Mouse (Mus musculus) kidney, postnatal 0 days (tissue): ENCODE data around the gene Lrrc17. TPM values are rescaled to one million over a fixed set of nuclear protein-coding genes. Genes with fewer than 3 reads are reported as not detected.
"Not testable (repeated sequence)": the region's sequence is repeated elsewhere in the genome, so short reads cannot be mapped to it uniquely, and the experiment has no call there.

Source experiments
- ATAC-seq: fragments of 200-750 bp; cut with Nextera tagmentation; replicated peaks from 2 replicates; pipeline ENCODE4 v1.8.0; 2017; ENCODE audit warnings: low read depth, moderate number of reproducible peaks, moderate TSS enrichment, moderate library complexity; ENCODE audit not compliant: low FRiP score
- DNase-seq: peaks from one replicate; pipeline ENCODE4 v3.0.0-alpha.2; 2016; ENCODE audit warnings: low spot score
- H3K27ac ChIP-seq: fragments of 300-500 bp; sonication (generic); 2 replicates; pipeline ENCODE4 v1.5.1; 2014; ENCODE audit warnings: mild to moderate bottlenecking
- H3K27me3 ChIP-seq: fragments of 300-500 bp; sonication (generic); 2 replicates; pipeline ENCODE4 v1.6.1; 2014; ENCODE audit warnings: low read length, mixed read lengths; ENCODE audit not compliant: insufficient read depth
- H3K36me3 ChIP-seq: fragments of 300-500 bp; sonication (generic); 2 replicates; pipeline ENCODE4 v1.6.1; 2014; ENCODE audit warnings: low read length, mixed read lengths; ENCODE audit not compliant: insufficient read depth
- H3K4me1 ChIP-seq: fragments of 300-500 bp; sonication (generic); replicated peaks from 2 replicates; pipeline ENCODE4 v1.6.1; 2014; ENCODE audit warnings: antibody characterized with exemption, low read length, mixed read lengths; ENCODE audit not compliant: insufficient read depth
- H3K4me2 ChIP-seq: fragments of 300-500 bp; sonication (generic); 2 replicates; pipeline ENCODE4 v1.6.1; 2014; ENCODE audit warnings: mild to moderate bottlenecking, low read length, moderate library complexity, mixed read lengths
- H3K4me3 ChIP-seq: fragments of 300-500 bp; sonication (generic); replicated peaks from 2 replicates; pipeline ENCODE4 v1.5.1; 2014; ENCODE audit warnings: low read depth, low read length
- H3K9ac ChIP-seq: fragments of 300-500 bp; sonication (generic); 2 replicates; pipeline ENCODE4 v1.6.1; 2014; ENCODE audit warnings: low read depth, low read length
- H3K9me3 ChIP-seq: fragments of 300-500 bp; sonication (generic); replicated peaks from 2 replicates; pipeline ENCODE4 v1.6.1; 2016; ENCODE audit warnings: low read length, inconsistent platforms, mixed read lengths
- CTCF ChIP-seq: IDR thresholded peaks from 2 replicates; pipeline ENCODE4 v1.5.1; 2016; ENCODE audit warnings: antibody characterized with exemption, low read depth, mild to moderate bottlenecking, moderate library complexity
- WGBS: fragments of 180-500 bp; shearing (Covaris S2); extraction: QIAGEN DNeasy Blood & Tissue Kit; methylation state at CpG from one replicate; pipeline ENCODE4 v1.1.7; 2014; 5-methylcytosine and 5-hydroxymethylcytosine counted together
- polyA plus RNA-seq: library from polyadenylated mRNA; unstranded; fragments of >200 nt; fragmentation: Nextera tagmentation; extraction: Ambion mirVana; gene quantifications from 2 replicates; pipeline ENCODE4 v1.2.1, GENCODE M21; 2015

Gene Lrrc17
- polyA plus RNA-seq, 1 experiment from 2014 or later: 54.2 TPM

DNA sequence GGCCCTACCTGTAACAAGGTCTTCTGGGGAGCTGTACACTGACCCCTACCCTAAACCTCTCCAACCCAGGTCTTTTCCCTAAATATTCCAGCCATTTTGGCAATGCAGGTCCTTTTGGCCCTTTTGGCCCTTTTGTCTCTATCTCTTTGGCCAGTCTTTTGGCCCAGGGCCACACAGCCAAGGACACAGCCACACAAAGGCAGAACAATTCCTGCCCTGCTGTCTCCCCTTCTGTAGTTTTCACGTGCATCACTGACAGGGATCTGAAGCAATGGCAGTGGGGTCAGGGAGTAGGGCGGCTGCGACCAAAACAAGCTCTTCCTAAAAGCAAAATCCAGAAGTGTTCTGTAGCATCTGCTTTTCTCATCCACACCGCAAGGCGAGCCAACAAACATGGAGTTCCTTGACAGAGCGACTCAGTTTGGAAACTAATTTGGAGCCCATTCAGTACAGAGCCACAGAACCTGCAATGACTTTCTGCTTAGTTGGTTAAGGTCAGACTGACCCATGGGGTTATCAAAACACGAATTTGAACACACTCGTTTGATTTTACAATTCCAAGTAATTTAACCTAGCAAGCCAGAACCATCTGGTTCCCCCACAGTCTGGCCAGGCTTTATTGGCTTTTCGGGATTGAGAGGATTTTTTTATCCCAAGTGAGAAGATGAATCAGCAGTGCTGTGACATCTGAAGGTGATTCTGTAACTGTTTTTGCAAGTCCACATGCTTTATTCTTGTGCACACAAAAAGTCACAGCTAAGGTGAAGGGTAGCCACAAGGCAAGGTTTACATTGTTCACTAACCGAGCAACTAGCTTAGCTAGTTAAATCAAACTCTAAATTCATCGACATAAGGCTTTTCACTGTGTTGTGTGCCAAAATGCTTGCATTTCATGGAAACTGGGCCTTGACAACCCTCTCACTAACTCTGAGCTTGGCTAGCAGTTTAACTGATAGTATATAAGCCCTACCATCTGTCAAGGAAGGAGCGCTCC lies 65.2 kb downstream of the Lrrc17 start:
- no peaks in the 10 kb centered on the region for H3K9me3 ChIP-seq
- no peaks in the 10 kb centered on the region for H3K36me3 ChIP-seq
- DNase-seq (peak; percentile 56), ATAC-seq (no peak)
- no peak for TF ChIP-seq CTCF
- 33% methylated on average over 12 of the region's 12 CpGs for WGBS
- H3K27ac ChIP-seq: no peak overlapping the region
- H3K9ac ChIP-seq: no peak overlapping the region
- H3K4me2 ChIP-seq: no peak overlapping the region
- no peak overlapping the region for H3K4me3 ChIP-seq
- 0 out of 2 replicates have a peak, but pooled peaks cover 5% of the 10 kb centered on the region for H3K4me1 ChIP-seq
- no peaks in the 10 kb centered on the region for H3K27me3 ChIP-seq

- 65% methylated on average over 3 of the region's 3 CpGs for WGBS
- ATAC-seq (no peak), DNase-seq (no peak)
- no peak overlapping the region for H3K9ac ChIP-seq
- 0 out of 2 replicates have a peak, but pooled peaks cover 5% of the 10 kb centered on the region for H3K4me1 ChIP-seq
- no peaks in the 10 kb centered on the region for H3K9me3 ChIP-seq
- no peaks in the 10 kb centered on the region for H3K36me3 ChIP-seq
- no peak overlapping the region for H3K4me2 ChIP-seq
- TF ChIP-seq CTCF: no peak
- H3K27me3 ChIP-seq: no peaks in the 10 kb centered on the region
- H3K4me3 ChIP-seq: no peak overlapping the region
- no peak overlapping the region for H3K27ac ChIP-seq
Observed at GRCm38 (mm10) chr5:21610996-21611395, 67.6 kb downstream of the Lrrc17 start.

- H3K27me3 ChIP-seq, H3K9ac ChIP-seq, H3K27ac ChIP-seq, H3K4me1 ChIP-seq, H3K36me3 ChIP-seq, H3K9me3 ChIP-seq, ATAC-seq, H3K4me3 ChIP-seq, H3K4me2 ChIP-seq, DNase-seq: not testable (repeated sequence)
- 97% methylated on average over 11 of the region's 11 CpGs for WGBS
Observed at GRCm38 (mm10) chr5:21614299-21614698, 70.9 kb downstream of the Lrrc17 start.

- Histone ChIP-seq H3K9me3 (no peaks in the 10 kb centered on the region), H3K4me1 (no peaks in the 10 kb centered on the region), H3K4me2 (no peak overlapping the region), H3K9ac (no peak overlapping the region), H3K36me3 (no peaks in the 10 kb centered on the region), H3K27ac (no peak overlapping the region), H3K4me3 (no peak overlapping the region), H3K27me3 (no peaks in the 10 kb centered on the region)
- ATAC-seq: no peak
- DNase-seq: no peak
- TF ChIP-seq CTCF: no peak
- 75% methylated on average over 3 of the region's 3 CpGs for WGBS
Observed at GRCm38 (mm10) chr5:21616450-21617009, 73.2 kb downstream of the Lrrc17 start.

Other genes starting within 250 kb of the Lrrc17 start
- gene Fgl2, start 170.9 kb upstream of the Lrrc17 start, polyA plus RNA-seq: 11.1 and 11.9 TPM in 2 replicates
- gene Ccdc146, start 118.9 kb upstream of the Lrrc17 start, polyA plus RNA-seq: 0.09 TPM in 1 of 2 replicates, not detected in the other
- 4.9 and 5.1 TPM in 2 replicates for gene Fam185a, start 118.6 kb upstream of the Lrrc17 start, polyA plus RNA-seq
- gene Fbxl13, start 102.1 kb downstream of the Lrrc17 start, polyA plus RNA-seq: 0.32 and 0.46 TPM in 2 replicates
- gene Armc10, start 102.3 kb downstream of the Lrrc17 start, polyA plus RNA-seq: 43.7 and 44.2 TPM in 2 replicates
- 5.4 and 5.6 TPM in 2 replicates for gene Napepld, start 157.8 kb downstream of the Lrrc17 start, polyA plus RNA-seq
- 101 and 107 TPM in 2 replicates for gene Pmpcb, start 193.6 kb downstream of the Lrrc17 start, polyA plus RNA-seq
- gene Dnajc2, start 241.7 kb downstream of the Lrrc17 start, polyA plus RNA-seq: 73.9 and 77.8 TPM in 2 replicates
- 157 and 171 TPM in 2 replicates for gene Psmc2, start 241.7 kb downstream of the Lrrc17 start, polyA plus RNA-seq